Mouse (Mus musculus) forebrain, embryonic 16.5 days (tissue): ENCODE data around the gene Adar. TPM values are rescaled to one million over a fixed set of nuclear protein-coding genes. Genes with fewer than 3 reads are reported as not detected.

Experiments used
- ATAC-seq: fragments of 200-750 bp; cut with Nextera tagmentation; 2 replicates; pipeline ENCODE4 v1.8.0; 2017; ENCODE audit warnings: mild to moderate bottlenecking, moderate library complexity
- H3K27ac ChIP-seq: fragments of 300-500 bp; sonication (generic); 2 replicates; pipeline ENCODE4 v1.5.1; 2014; ENCODE audit warnings: low read length, control low read depth
- H3K27me3 ChIP-seq: fragments of 300-500 bp; sonication (generic); replicated peaks from 2 replicates; pipeline ENCODE4 v1.6.1; 2014; ENCODE audit warnings: low read length; ENCODE audit not compliant: control insufficient read depth, insufficient read depth
- H3K36me3 ChIP-seq: fragments of 300-500 bp; sonication (generic); 2 replicates; pipeline ENCODE4 v1.6.1; 2014; ENCODE audit not compliant: control insufficient read depth, insufficient read depth
- H3K4me1 ChIP-seq: fragments of 300-500 bp; sonication (generic); replicated peaks from 2 replicates; pipeline ENCODE4 v1.6.1; 2014; ENCODE audit warnings: low read length; ENCODE audit not compliant: control insufficient read depth, insufficient read depth
- H3K4me2 ChIP-seq: fragments of 300-500 bp; sonication (generic); 2 replicates; pipeline ENCODE4 v1.6.1; 2014; ENCODE audit warnings: mild to moderate bottlenecking, low read length, control low read depth
- H3K4me3 ChIP-seq: fragments of 300-500 bp; sonication (generic); replicated peaks from 2 replicates; pipeline ENCODE4 v1.5.1; 2014; ENCODE audit warnings: mild to moderate bottlenecking, low read length, control low read depth
- H3K9ac ChIP-seq: fragments of 300-500 bp; sonication (generic); replicated peaks from 2 replicates; pipeline ENCODE4 v1.6.1; 2014; ENCODE audit warnings: low read depth, low read length, control low read depth
- H3K9me3 ChIP-seq: fragments of 300-500 bp; sonication (generic); 2 replicates; pipeline ENCODE4 v1.6.1; 2016; ENCODE audit warnings: low read length; ENCODE audit not compliant: control insufficient read depth
- WGBS: fragments of 180-500 bp; shearing (Covaris S2); extraction: QIAGEN DNeasy Blood & Tissue Kit; methylation state at CpG from one replicate; pipeline ENCODE4 v1.1.7; 2014; 5-methylcytosine and 5-hydroxymethylcytosine counted together
- polyA plus RNA-seq: library from polyadenylated mRNA; unstranded; fragments of >200 nt; fragmentation: Nextera tagmentation; extraction: Ambion mirVana; gene quantifications from 2 replicates; pipeline ENCODE4 v1.2.1, GENCODE M21; 2015

The Adar gene
- polyA plus RNA-seq, 1 experiment from 2014 or later: 33.4 TPM

- Histone ChIP-seq H3K36me3 (peaks cover 40% of the 10 kb centered on the region), H3K4me3 (no peak overlapping the region), H3K4me2 (no peak overlapping the region), H3K27ac (no peak overlapping the region), H3K27me3 (no peaks in the 10 kb centered on the region), H3K9me3 (no peaks in the 10 kb centered on the region), H3K9ac (no peak overlapping the region), H3K4me1 (peaks cover 5% of the 10 kb centered on the region)
- ATAC-seq: no peak
- 98% methylated on average over 4 of the region's 4 CpGs for WGBS
Measured at GRCm38 (mm10) chr3:89780102-89780501, 65.3 kb downstream of the Adar start.

- Histone ChIP-seq H3K9ac (no peak overlapping the region), H3K4me3 (no peak overlapping the region), H3K9me3 (no peaks in the 10 kb centered on the region), H3K27me3 (no peaks in the 10 kb centered on the region), H3K4me1 (no peaks in the 10 kb centered on the region), H3K36me3 (peaks cover 35% of the 10 kb centered on the region), H3K27ac (no peak overlapping the region), H3K4me2 (no peak overlapping the region)
- no peak for ATAC-seq
- WGBS: 84% methylated on average over 5 of the region's 5 CpGs
Measured at GRCm38 (mm10) chr3:89781640-89782039, 66.8 kb downstream of the Adar start.

GRCm38 (mm10) chr3:89784991-89785753, 70.3 kb downstream of the Adar start:
- 0 out of 2 replicates have a peak, but pooled peaks have one; percentile 38 for ATAC-seq
- Histone ChIP-seq H3K4me2 (no peak overlapping the region), H3K27me3 (no peaks in the 10 kb centered on the region), H3K27ac (no peak overlapping the region), H3K36me3 (peaks cover 23% of the 10 kb centered on the region), H3K9me3 (no peaks in the 10 kb centered on the region), H3K9ac (no peak overlapping the region), H3K4me3 (no peak overlapping the region), H3K4me1 (no peaks in the 10 kb centered on the region)
- 19% methylated on average over 11 of the region's 11 CpGs for WGBS

GRCm38 (mm10) chr3:89786275-89786674, 71.5 kb downstream of the Adar start:
- H3K4me3 ChIP-seq: no peak overlapping the region
- no peak overlapping the region for H3K27ac ChIP-seq
- H3K9ac ChIP-seq: no peak overlapping the region
- ATAC-seq: no peak
- no peaks in the 10 kb centered on the region for H3K9me3 ChIP-seq
- H3K36me3 ChIP-seq: peaks cover 18% of the 10 kb centered on the region
- no peaks in the 10 kb centered on the region for H3K4me1 ChIP-seq
- H3K4me2 ChIP-seq: no peak overlapping the region
- 79% methylated on average over 6 of the region's 6 CpGs for WGBS
- no peaks in the 10 kb centered on the region for H3K27me3 ChIP-seq

GRCm38 (mm10) chr3:89788680-89789352, 74.0 kb downstream of the Adar start:
- H3K9ac ChIP-seq: no peak overlapping the region
- no peak overlapping the region for H3K27ac ChIP-seq
- H3K9me3 ChIP-seq: no peaks in the 10 kb centered on the region
- 63% methylated on average over 16 of the region's 16 CpGs for WGBS
- no peak for ATAC-seq
- H3K27me3 ChIP-seq: no peaks in the 10 kb centered on the region
- H3K4me1 ChIP-seq: no peaks in the 10 kb centered on the region
- H3K4me2 ChIP-seq: no peak overlapping the region
- H3K36me3 ChIP-seq: no peaks in the 10 kb centered on the region
- H3K4me3 ChIP-seq: no peak overlapping the region

- Histone ChIP-seq H3K9me3 (no peaks in the 10 kb centered on the region), H3K36me3 (no peaks in the 10 kb centered on the region), H3K27me3 (no peaks in the 10 kb centered on the region), H3K9ac (no peak overlapping the region), H3K27ac (no peak overlapping the region), H3K4me1 (no peaks in the 10 kb centered on the region), H3K4me2 (no peak overlapping the region), H3K4me3 (no peak overlapping the region)
- 43% methylated on average over 2 of the region's 2 CpGs for WGBS
- no peak for ATAC-seq
Measured at GRCm38 (mm10) chr3:89794616-89795015, 79.8 kb downstream of the Adar start.

GRCm38 (mm10) chr3:89795746-89796145, 80.9 kb downstream of the Adar start:
- no peak overlapping the region for H3K27ac ChIP-seq
- no peak overlapping the region for H3K9ac ChIP-seq
- no peak overlapping the region for H3K4me3 ChIP-seq
- H3K4me2 ChIP-seq: no peak overlapping the region
- H3K27me3 ChIP-seq: no peaks in the 10 kb centered on the region
- WGBS: 69% methylated on average over 5 of the region's 5 CpGs
- H3K36me3 ChIP-seq: no peaks in the 10 kb centered on the region
- H3K4me1 ChIP-seq: no peaks in the 10 kb centered on the region
- ATAC-seq: no peak
- no peaks in the 10 kb centered on the region for H3K9me3 ChIP-seq

GRCm38 (mm10) chr3:89796358-89796757, 81.5 kb downstream of the Adar start:
- Histone ChIP-seq H3K4me2 (no peak overlapping the region), H3K4me3 (no peak overlapping the region), H3K9me3 (no peaks in the 10 kb centered on the region), H3K9ac (no peak overlapping the region), H3K36me3 (no peaks in the 10 kb centered on the region), H3K4me1 (no peaks in the 10 kb centered on the region), H3K27me3 (no peaks in the 10 kb centered on the region), H3K27ac (no peak overlapping the region)
- ATAC-seq: no peak
- WGBS: 72% methylated on average over 4 of the region's 4 CpGs

GRCm38 (mm10) chr3:89798518-89798917, 83.7 kb downstream of the Adar start:
- no peak for ATAC-seq
- no peaks in the 10 kb centered on the region for H3K9me3 ChIP-seq
- H3K4me1 ChIP-seq: no peaks in the 10 kb centered on the region
- H3K27ac ChIP-seq: no peak overlapping the region
- H3K27me3 ChIP-seq: no peaks in the 10 kb centered on the region
- no peak overlapping the region for H3K4me3 ChIP-seq
- WGBS: 85% methylated on average over 3 of the region's 3 CpGs
- no peak overlapping the region for H3K4me2 ChIP-seq
- H3K36me3 ChIP-seq: no peaks in the 10 kb centered on the region
- no peak overlapping the region for H3K9ac ChIP-seq
